Mouse (Mus musculus): Measurements from ENCODE around the gene Kcna2.

GRCm38 (mm10) chr3:107134457-107134856 is 33.5 kb downstream of the Kcna2 start:
- no peak for TF ChIP-seq CTCF (IDR thresholded peaks at IDR 0.05; ENCODE audit: borderline replicate concordance, insufficient read depth, low read depth, low read length)
- TF ChIP-seq POLR2A (IDR thresholded peaks at IDR 0.05; ENCODE audit: borderline replicate concordance, insufficient read depth, low read length): no peak
